Mouse (Mus musculus): ENCODE results near the gene Psg17.

- no peak for TF ChIP-seq POLR2A (IDR thresholded peaks at IDR 0.05; ENCODE audit: insufficient read length, low read depth)
- TF ChIP-seq TCF12 (IDR thresholded peaks at IDR 0.05; ENCODE audit: insufficient read depth, poor library complexity, severe bottlenecking): no peak
- TF ChIP-seq USF1 (IDR thresholded peaks at IDR 0.05; ENCODE audit: low read depth): no peak
- TF ChIP-seq E2F4 (IDR thresholded peaks at IDR 0.05; ENCODE audit: insufficient read depth): no peak
- no peak for TF ChIP-seq MAX (IDR thresholded peaks at IDR 0.05; ENCODE audit: low read depth)
- no peak for TF ChIP-seq CEBPB (IDR thresholded peaks at IDR 0.05; ENCODE audit: insufficient read depth, poor library complexity, severe bottlenecking)
These were observed 23.4 kb upstream of the Psg17 start for GRCm38 (mm10) chr7:18844811-18845210.
